Mouse (Mus musculus) heart, embryonic 10.5 days (tissue): ENCODE data around the gene Olfr20. TPM values are rescaled to one million over a fixed set of nuclear protein-coding genes. Genes with fewer than 3 reads are reported as not detected.

Source experiments
- DNase-seq: peaks from one replicate; pipeline ENCODE4 v3.0.0-alpha.2; 2017; ENCODE audit warnings: low spot score
- H3K27ac ChIP-seq: fragments of 300-500 bp; sonication (generic); 2 replicates; pipeline ENCODE4 v1.5.1; 2016; ENCODE audit warnings: mild to moderate bottlenecking
- H3K27me3 ChIP-seq: fragments of 300-500 bp; sonication (generic); 2 replicates; pipeline ENCODE4 v1.6.1; 2016; ENCODE audit warnings: mild to moderate bottlenecking; ENCODE audit not compliant: poor library complexity, insufficient read depth, severe bottlenecking
- H3K36me3 ChIP-seq: fragments of 300-500 bp; sonication (generic); 2 replicates; pipeline ENCODE4 v1.6.1; 2016; ENCODE audit warnings: mild to moderate bottlenecking, moderate library complexity
- H3K4me1 ChIP-seq: fragments of 300-500 bp; sonication (generic); 2 replicates; pipeline ENCODE4 v1.6.1; 2016; ENCODE audit warnings: mild to moderate bottlenecking
- H3K4me3 ChIP-seq: fragments of 300-500 bp; sonication (generic); 2 replicates; pipeline ENCODE4 v1.5.1; 2016; ENCODE audit warnings: mild to moderate bottlenecking, moderate library complexity
- H3K9me3 ChIP-seq: fragments of 300-500 bp; sonication (generic); 2 replicates; pipeline ENCODE4 v1.6.1; 2016; ENCODE audit warnings: mild to moderate bottlenecking, moderate library complexity
- polyA plus RNA-seq: library from polyadenylated mRNA; unstranded; fragments of >200 nt; fragmentation: Nextera tagmentation; extraction: Ambion mirVana; gene quantifications from 2 replicates; pipeline ENCODE4 v1.2.1, GENCODE M21; 2016

Gene Olfr20
- polyA plus RNA-seq, 1 experiment from 2014 or later: not detected

- no peak within 1 kb of the TSS for H3K27ac ChIP-seq
- H3K27me3 ChIP-seq: no peaks in the 10 kb centered on the region
- H3K36me3 ChIP-seq: no peaks in the 10 kb centered on the region
- no peaks in the 10 kb centered on the region for H3K4me1 ChIP-seq
- H3K9me3 ChIP-seq: no peaks in the 10 kb centered on the region
- no peak within 1 kb of the TSS for H3K4me3 ChIP-seq
- DNase-seq: no peak
Observed at GRCm38 (mm10) chr11:73399514-73399913, 48.9 kb downstream of the Olfr20 start, which contains the start of gene Olfr1. Gene Olfr1, minus strand, starts transcription at chr11:73399614.

Other genes starting within 250 kb of the Olfr20 start
- 16.2 and 17.3 TPM in 2 replicates for gene Haspin, start 212.5 kb upstream of the Olfr20 start, polyA plus RNA-seq
- gene P2rx5, start 190.4 kb upstream of the Olfr20 start, polyA plus RNA-seq: 0.41 and 0.97 TPM in 2 replicates
- gene Emc6, start 173.7 kb upstream of the Olfr20 start, polyA plus RNA-seq: 107 and 126 TPM in 2 replicates
- gene Tax1bp3, start 173.7 kb upstream of the Olfr20 start, polyA plus RNA-seq: 249 and 253 TPM in 2 replicates
- 11.9 and 14.0 TPM in 2 replicates for gene Ctns, start 151.7 kb upstream of the Olfr20 start, polyA plus RNA-seq
- 0.54 and 0.62 TPM in 2 replicates for gene Shpk, start 151.3 kb upstream of the Olfr20 start, polyA plus RNA-seq
- not detected in 2 replicates for gene Trpv1, start 116.5 kb upstream of the Olfr20 start, polyA plus RNA-seq
- gene Trpv3, start 83.4 kb upstream of the Olfr20 start, polyA plus RNA-seq: 0.03 TPM in 1 of 2 replicates, not detected in the other
- not detected in 2 replicates for gene Aspa, start 21.2 kb upstream of the Olfr20 start, polyA plus RNA-seq
- not detected in 2 replicates for gene Gm49340, start 21.0 kb upstream of the Olfr20 start, polyA plus RNA-seq
- not detected in 2 replicates for gene Spata22, start 21.0 kb upstream of the Olfr20 start, polyA plus RNA-seq
- gene Olfr376, start 20.5 kb downstream of the Olfr20 start, polyA plus RNA-seq: not detected in 2 replicates
- not detected in 2 replicates for gene Olfr1, start 48.8 kb downstream of the Olfr20 start, polyA plus RNA-seq
- not detected in 2 replicates for gene Olfr378, start 77.7 kb downstream of the Olfr20 start, polyA plus RNA-seq
- gene Olfr380, start 106.7 kb downstream of the Olfr20 start, polyA plus RNA-seq: not detected in 2 replicates
- gene Olfr381, start 140.8 kb downstream of the Olfr20 start, polyA plus RNA-seq: not detected in 2 replicates
- gene Olfr382, start 166.4 kb downstream of the Olfr20 start, polyA plus RNA-seq: not detected in 2 replicates
- gene Olfr385, start 242.2 kb downstream of the Olfr20 start, polyA plus RNA-seq: not detected in 2 replicates
- gene Olfr384, start 247.8 kb downstream of the Olfr20 start, polyA plus RNA-seq: not detected in 2 replicates